Mouse (Mus musculus) thymus, adult 2 months (tissue): ENCODE results near the gene Rnf128. TPM values are rescaled to one million over a fixed set of nuclear protein-coding genes. Genes with fewer than 3 reads are reported as not detected.

Experiments used
- DNase-seq: peaks from one replicate; pipeline ENCODE4 v3.0.0; 2021
- H3K27ac ChIP-seq: fragments of 200-500 bp; 2 replicates; pipeline ENCODE4 v1.5.1; 2012; ENCODE audit warnings: low read length, control low read depth; ENCODE audit not compliant: control insufficient read depth, insufficient read depth
- H3K27me3 ChIP-seq: fragments of 200-500 bp; 2 replicates; pipeline ENCODE4 v1.6.1; 2012; ENCODE audit warnings: mild to moderate bottlenecking, low read length, moderate library complexity, mixed read lengths; ENCODE audit not compliant: control insufficient read depth, insufficient read depth
- H3K36me3 ChIP-seq: fragments of 200-500 bp; 2 replicates; pipeline ENCODE4 v1.6.1; 2012; ENCODE audit warnings: mild to moderate bottlenecking, low read length, moderate library complexity; ENCODE audit not compliant: control insufficient read depth, insufficient read depth
- H3K4me1 ChIP-seq: fragments of 200-500 bp; replicated peaks from 2 replicates; pipeline ENCODE4 v1.6.1; 2012; ENCODE audit warnings: low read length; ENCODE audit not compliant: control insufficient read depth, insufficient read depth
- H3K4me3 ChIP-seq: fragments of 200-500 bp; 2 replicates; pipeline ENCODE4 v1.5.1; 2012; ENCODE audit warnings: mild to moderate bottlenecking, low read length, control low read depth, moderate library complexity; ENCODE audit not compliant: control insufficient read depth, insufficient read depth
- CTCF ChIP-seq: fragments of 200-500 bp; IDR thresholded peaks from 2 replicates; pipeline ENCODE4 v1.5.1; 2012; ENCODE audit warnings: mild to moderate bottlenecking, control low read depth, low read length, moderate library complexity, borderline replicate concordance; ENCODE audit not compliant: control insufficient read depth, poor library complexity, insufficient read depth; ENCODE audit errors: extremely low read depth
- POLR2A ChIP-seq: fragments of 200-500 bp; IDR thresholded peaks from 2 replicates; pipeline ENCODE4 v1.6.1; 2012; ENCODE audit warnings: mild to moderate bottlenecking, low read length, control low read depth, moderate library complexity; ENCODE audit not compliant: control insufficient read depth, poor library complexity, insufficient read depth; ENCODE audit errors: extremely low read depth
- WGBS: fragments of 180-500 bp; shearing (Covaris S2); methylation state at CpG from one replicate; pipeline ENCODE4 v1.1.7; 2018; 5-methylcytosine and 5-hydroxymethylcytosine counted together
- polyA plus RNA-seq: library from polyadenylated mRNA; depleted of rRNA; stranded (reverse); fragments of >200 nt; gene quantifications from 2 replicates; pipeline ENCODE4 v1.2.3, GENCODE M21; 2012; rRNA removed

Rnf128 gene
- polyA plus RNA-seq, 1 experiment: 4.1 TPM

- no peak overlapping the region for H3K27ac ChIP-seq
- no peak overlapping the region for H3K4me3 ChIP-seq
- TF ChIP-seq POLR2A: no peak
- TF ChIP-seq CTCF: no peak
- no peaks in the 10 kb centered on the region for H3K27me3 ChIP-seq
- WGBS: 97% methylated on average over 2 of the region's 2 CpGs
- no peak for DNase-seq
- no peaks in the 10 kb centered on the region for H3K36me3 ChIP-seq
- no peaks in the 10 kb centered on the region for H3K4me1 ChIP-seq
Measured at GRCm38 (mm10) chrX:139722350-139722749, 159.2 kb downstream of the Rnf128 start.

Other genes starting within 250 kb of the Rnf128 start
- not detected in 2 replicates for gene Trap1a, start 229.6 kb upstream of the Rnf128 start, polyA plus RNA-seq
- gene D330045A20Rik, start 82.9 kb upstream of the Rnf128 start, polyA plus RNA-seq: 0.04 TPM in 1 of 2 replicates, not detected in the other
- gene Tbc1d8b, start 121.7 kb downstream of the Rnf128 start, polyA plus RNA-seq: 1.1 and 1.2 TPM in 2 replicates
- not detected in 2 replicates for gene Gm15013, start 151.2 kb downstream of the Rnf128 start, polyA plus RNA-seq
- 0.17 and 0.22 TPM in 2 replicates for gene Ripply1, start 219.0 kb downstream of the Rnf128 start, polyA plus RNA-seq
- gene Cldn2, start 237.5 kb downstream of the Rnf128 start, polyA plus RNA-seq: 0.23 and 0.28 TPM in 2 replicates